Mouse (Mus musculus): ENCODE results near the gene Ush1c.

GRCm38 (mm10) chr7:46154498-46155488 lies 83.5 kb downstream of the Ush1c start:
- TF ChIP-seq CTCF (IDR thresholded peaks at IDR 0.05; ENCODE audit: extremely low read depth, insufficient read depth, insufficient read length, insufficient replicate concordance) (no peak), POLR2A (IDR thresholded peaks at IDR 0.05; ENCODE audit: low read depth, low read length) (no peak)
